Mouse (Mus musculus): ENCODE data around the gene Pln.

Gene Pln

DNA sequence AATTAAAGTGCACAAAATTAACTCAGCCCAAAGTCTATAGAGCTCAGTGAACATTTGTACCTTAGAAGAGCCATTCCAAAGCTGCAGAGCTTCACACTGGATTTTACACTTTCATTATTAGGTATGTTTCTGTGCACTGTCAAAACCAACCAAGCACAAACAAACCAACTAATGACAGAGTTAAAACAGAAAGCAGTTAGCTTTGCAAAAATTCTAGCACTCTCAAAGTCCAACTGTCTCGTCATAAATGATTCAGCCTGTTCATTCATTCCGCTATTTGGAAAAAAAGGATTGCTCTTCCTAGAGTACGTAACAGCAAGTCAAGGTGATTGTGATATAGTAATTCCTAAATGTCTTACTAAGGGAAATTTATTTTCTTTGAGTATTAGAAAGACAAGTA, 21.5 kb downstream of the Pln start:
- no peak for DNase-seq (ENCODE audit: low read depth in 1 of 2, low spot score in 2 of 2)

GRCm38 (mm10) chr10:53364311-53364710, 26.8 kb downstream of the Pln start:
- DNase-seq (ENCODE audit: low read depth in 1 of 2, low spot score in 2 of 2), result no peak

- DNase-seq (ENCODE audit: low read depth in 1 of 2, low spot score in 2 of 2), result no peak
These were observed 29.8 kb downstream of the Pln start for GRCm38 (mm10) chr10:53367265-53367664.

DNA sequence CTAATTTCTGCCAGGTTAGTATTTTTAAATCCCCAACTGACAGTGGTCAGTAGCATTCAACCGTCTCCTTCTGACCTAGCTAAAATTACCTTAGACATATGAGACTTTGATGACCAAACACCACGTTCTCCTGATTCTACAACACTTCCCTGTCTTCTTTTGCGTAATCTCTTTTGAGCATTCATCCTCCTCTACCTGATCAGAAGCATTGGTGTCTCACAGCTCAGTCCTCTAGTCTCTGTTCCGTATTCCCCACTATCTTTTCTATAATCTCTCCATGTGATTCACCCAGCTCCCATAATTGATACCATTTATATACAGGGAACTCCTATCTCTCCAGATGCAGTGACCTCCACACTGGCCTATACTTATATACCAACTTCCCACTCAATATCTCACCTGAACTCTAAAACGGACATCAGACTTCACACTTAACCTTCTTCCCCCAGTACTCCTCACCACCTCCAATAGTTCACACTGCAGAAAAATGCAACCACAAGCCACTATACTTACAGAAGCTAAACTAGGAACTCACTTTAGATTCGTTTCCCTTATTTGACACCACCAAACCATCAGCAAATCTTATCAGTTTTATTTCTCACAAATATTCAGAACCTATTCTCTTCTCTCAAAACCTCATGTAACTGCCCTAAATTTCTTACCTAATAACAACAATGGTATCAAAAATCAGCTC, 36.6 kb downstream of the Pln start:
- DNase-seq (ENCODE audit: low read depth in 1 of 2, low spot score in 2 of 2), result no peak

DNA sequence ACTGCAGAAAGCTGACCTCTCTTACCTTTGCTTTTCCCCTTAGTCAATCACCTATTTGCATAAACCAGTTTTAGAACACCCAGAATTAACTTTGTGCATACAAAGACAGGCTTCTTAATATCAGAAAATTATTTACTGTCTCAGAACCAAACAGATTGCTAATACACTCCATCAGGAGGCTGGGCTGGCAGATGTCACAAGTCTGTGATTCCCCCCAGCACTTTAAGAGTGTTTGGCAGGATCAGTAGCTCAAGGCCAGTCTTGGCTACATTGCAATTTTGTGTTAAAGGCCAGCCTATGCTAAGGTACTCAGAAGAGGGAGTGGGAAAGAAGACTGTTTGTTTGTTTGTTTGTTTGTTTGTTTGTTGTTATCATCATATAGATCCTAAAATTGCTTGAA, 39.6 kb downstream of the Pln start:
- no peak for DNase-seq (ENCODE audit: low read depth in 1 of 2, low spot score in 2 of 2)

GRCm38 (mm10) chr10:53378296-53378695, 40.8 kb downstream of the Pln start:
- DNase-seq (ENCODE audit: low read depth in 1 of 2, low spot score in 2 of 2), result no peak

- no peak for DNase-seq (ENCODE audit: low read depth in 1 of 2, low spot score in 2 of 2)
These were observed 41.7 kb downstream of the Pln start for GRCm38 (mm10) chr10:53378981-53379708.

GRCm38 (mm10) chr10:53379709-53380106, 42.2 kb downstream of the Pln start, which contains the start of gene Cep85l:
Gene Cep85l, minus strand, starts transcription at chr10:53379947.
- DNase-seq (ENCODE audit: low read depth in 1 of 2, low spot score in 2 of 2), result peak; percentile 50 to 66

- no peak for DNase-seq (ENCODE audit: low read depth in 1 of 2, low spot score in 2 of 2)
These were observed 45.4 kb downstream of the Pln start for GRCm38 (mm10) chr10:53382696-53383365.

DNA sequence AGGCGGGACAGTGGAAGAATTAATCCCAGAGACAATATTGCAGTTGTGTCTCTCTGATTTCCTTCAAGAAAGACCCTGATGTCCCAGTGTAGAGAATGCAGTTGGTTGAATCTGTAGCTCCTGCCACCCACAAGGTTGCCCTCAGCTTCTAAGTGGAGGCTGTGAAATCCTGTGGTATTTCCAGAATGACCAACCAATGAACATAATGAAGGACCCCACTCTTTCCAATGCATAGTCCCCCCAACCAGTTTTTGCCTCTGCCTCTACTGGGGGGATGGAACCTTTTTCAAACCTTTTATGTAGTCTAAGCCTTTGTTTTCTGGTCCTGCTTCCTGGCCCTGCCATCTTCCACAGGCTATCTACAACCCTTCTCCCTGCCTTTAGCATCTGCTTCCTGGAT, 47.4 kb downstream of the Pln start:
- DNase-seq (ENCODE audit: low read depth in 1 of 2, low spot score in 2 of 2), result no peak

DNA sequence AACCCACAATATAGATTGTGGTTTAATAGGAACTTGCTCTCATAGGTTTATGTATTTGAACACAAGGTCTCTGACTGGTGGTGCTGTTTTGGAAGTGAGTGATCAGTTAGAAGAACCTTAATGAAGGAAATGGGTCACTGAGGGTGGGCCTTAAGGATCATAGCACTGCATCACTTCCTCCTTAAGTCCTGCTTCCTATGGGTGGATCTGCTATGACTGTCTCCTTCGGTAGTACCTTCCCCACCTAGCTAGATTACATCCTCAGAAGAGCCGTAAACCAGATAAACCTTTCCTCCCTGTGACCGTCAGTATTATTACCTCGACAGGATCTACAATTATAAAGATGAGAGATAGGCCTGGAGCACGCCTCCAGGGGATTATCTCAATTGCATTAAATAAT, 48.0 kb downstream of the Pln start:
- DNase-seq (ENCODE audit: low read depth in 1 of 2, low spot score in 2 of 2), result no peak

GRCm38 (mm10) chr10:53388227-53388920, 50.9 kb downstream of the Pln start:
- DNase-seq (ENCODE audit: low read depth in 1 of 2, low spot score in 2 of 2), result no peak

DNA sequence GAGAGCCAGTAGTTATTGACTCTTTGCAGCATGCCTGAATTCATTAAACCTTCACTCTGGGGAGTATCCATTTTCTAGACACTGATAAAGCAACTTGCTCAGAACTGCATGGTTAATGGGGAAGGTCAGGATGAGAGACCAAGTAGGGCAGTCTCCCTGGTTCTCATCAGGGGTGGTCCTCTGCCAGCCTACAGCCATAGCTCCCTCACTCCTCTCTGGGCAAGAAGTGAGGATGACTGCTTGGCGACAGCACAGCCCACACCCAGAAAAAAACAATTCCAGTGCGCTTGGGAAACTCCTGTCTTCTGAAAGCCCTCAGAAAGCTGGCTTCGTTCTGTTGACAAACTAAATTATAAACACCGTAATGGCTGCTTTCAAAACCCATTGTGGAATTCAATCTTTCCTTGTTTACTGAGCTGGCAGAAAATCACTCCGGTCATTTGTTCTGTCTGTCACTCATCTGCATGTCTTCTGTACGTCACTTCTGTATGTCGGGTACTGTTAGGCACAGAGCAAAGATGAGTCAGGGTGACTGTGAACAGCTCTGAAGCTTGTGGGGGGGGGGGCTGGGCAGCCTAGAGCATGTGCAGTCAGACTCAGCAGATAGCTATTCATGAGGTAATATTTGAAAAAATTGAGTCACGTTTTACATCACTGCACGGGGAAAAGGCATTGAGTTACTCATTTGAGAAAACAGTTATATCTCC, 57.6 kb downstream of the Pln start:
- DNase-seq (ENCODE audit: low read depth in 1 of 2, low spot score in 2 of 2), result no peak
